Mouse (Mus musculus) stomach, postnatal 0 days (tissue): ENCODE measurements around the gene Ulk4. TPM values are rescaled to one million over a fixed set of nuclear protein-coding genes. Genes with fewer than 3 reads are reported as not detected.

Experiments
- ATAC-seq: fragments of 200-750 bp; cut with Nextera tagmentation; 2 replicates; pipeline ENCODE4 v1.8.0; 2017; ENCODE audit not compliant: low FRiP score, low TSS enrichment
- DNase-seq: peaks from one replicate; pipeline ENCODE4 v3.0.0-alpha.2; 2016; ENCODE audit warnings: low spot score
- H3K27ac ChIP-seq: fragments of 300-500 bp; sonication (generic); replicated peaks from 2 replicates; pipeline ENCODE4 v1.5.1; 2014; ENCODE audit warnings: mild to moderate bottlenecking, control low read depth
- H3K27me3 ChIP-seq: fragments of 300-500 bp; sonication (generic); 2 replicates; pipeline ENCODE4 v1.6.1; 2014; ENCODE audit warnings: low read length; ENCODE audit not compliant: control insufficient read depth, insufficient read depth
- H3K36me3 ChIP-seq: fragments of 300-500 bp; sonication (generic); 2 replicates; pipeline ENCODE4 v1.6.1; 2014; ENCODE audit warnings: low read length, mixed read lengths; ENCODE audit not compliant: control insufficient read depth, insufficient read depth
- H3K4me1 ChIP-seq: fragments of 300-500 bp; sonication (generic); replicated peaks from 2 replicates; pipeline ENCODE4 v1.6.1; 2014; ENCODE audit warnings: antibody characterized with exemption; ENCODE audit not compliant: control insufficient read depth, insufficient read depth
- H3K4me2 ChIP-seq: fragments of 300-500 bp; sonication (generic); replicated peaks from 2 replicates; pipeline ENCODE4 v1.6.1; 2014; ENCODE audit warnings: low read depth, mild to moderate bottlenecking, control low read depth, moderate library complexity
- H3K4me3 ChIP-seq: fragments of 300-500 bp; sonication (generic); 2 replicates; pipeline ENCODE4 v1.5.1; 2014; ENCODE audit warnings: low read depth, low read length, control low read depth
- H3K9ac ChIP-seq: fragments of 300-500 bp; sonication (generic); 2 replicates; pipeline ENCODE4 v1.6.1; 2014; ENCODE audit warnings: mild to moderate bottlenecking, low read length, control low read depth, mixed read lengths
- H3K9me3 ChIP-seq: fragments of 300-500 bp; sonication (generic); 2 replicates; pipeline ENCODE4 v1.6.1; 2016; ENCODE audit warnings: low read length; ENCODE audit not compliant: control insufficient read depth
- CTCF ChIP-seq: IDR thresholded peaks from 2 replicates; pipeline ENCODE4 v1.5.1; 2016; ENCODE audit warnings: antibody characterized with exemption, low read depth, mild to moderate bottlenecking, moderate library complexity
- EP300 ChIP-seq: optimal IDR thresholded peaks from 2 replicates; pipeline ENCODE3; 2016; ENCODE audit warnings: antibody characterized with exemption
- WGBS: fragments of 180-500 bp; shearing (Covaris S2); extraction: QIAGEN DNeasy Blood & Tissue Kit; methylation state at CpG from one replicate; pipeline ENCODE4 v1.1.7; 2014; 5-methylcytosine and 5-hydroxymethylcytosine counted together
- polyA plus RNA-seq: library from polyadenylated mRNA; unstranded; fragments of >200 nt; fragmentation: Nextera tagmentation; extraction: Ambion mirVana; gene quantifications from 2 replicates; pipeline ENCODE4 v1.2.1, GENCODE M21; 2015

Gene Ulk4
- polyA plus RNA-seq, 1 experiment from 2014 or later: 73.3 TPM

- 54% methylated on average over 6 of the region's 6 CpGs for WGBS
- ATAC-seq (no peak), DNase-seq (no peak)
- Histone ChIP-seq H3K4me2 (no peak overlapping the region), H3K4me1 (peaks cover 10% of the 10 kb centered on the region), H3K4me3 (no peak overlapping the region), H3K27ac (no peak overlapping the region), H3K36me3 (peaks cover 2% of the 10 kb centered on the region; the same call in 1 of the 2 replicates), H3K27me3 (no peaks in the 10 kb centered on the region), H3K9ac (no peak overlapping the region), H3K9me3 (no peaks in the 10 kb centered on the region)
- TF ChIP-seq CTCF: no peak
- TF ChIP-seq EP300: no peak
Measured at GRCm38 (mm10) chr9:121303086-121303485, 26.1 kb upstream of the Ulk4 start.

DNA sequence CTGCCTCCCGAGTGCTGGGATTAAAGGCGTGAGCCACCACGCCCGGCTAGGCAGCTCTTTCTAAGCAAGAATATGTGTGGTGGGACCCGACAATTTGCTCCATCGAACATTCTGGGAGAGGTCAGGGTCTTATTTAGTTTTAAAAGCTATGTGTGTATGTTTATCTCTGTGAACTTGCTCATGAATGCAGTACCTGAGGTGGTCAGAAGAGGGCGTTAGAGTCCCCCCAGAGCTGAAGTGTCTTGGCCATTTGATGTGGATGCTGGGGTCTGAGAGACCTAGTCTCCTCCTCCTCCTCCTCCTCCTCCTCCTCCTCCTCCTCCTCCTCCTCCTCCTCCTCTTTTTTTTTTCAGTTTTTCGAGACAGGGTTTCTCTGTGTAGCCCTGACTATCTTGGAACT, 25.5 kb upstream of the Ulk4 start:
- no peak overlapping the region for H3K4me3 ChIP-seq
- ATAC-seq: no peak
- H3K27me3 ChIP-seq: no peaks in the 10 kb centered on the region
- H3K4me1 ChIP-seq: peaks cover 10% of the 10 kb centered on the region
- H3K9me3 ChIP-seq: no peaks in the 10 kb centered on the region
- TF ChIP-seq EP300 (no peak), CTCF (peak; percentile 54)
- no peak overlapping the region for H3K27ac ChIP-seq
- no peak overlapping the region for H3K4me2 ChIP-seq
- DNase-seq: no peak
- H3K9ac ChIP-seq: no peak overlapping the region
- H3K36me3 ChIP-seq: peaks cover 2% of the 10 kb centered on the region; the same call in 1 of the 2 replicates
- WGBS: 81% methylated on average over 7 of the region's 8 CpGs

- no peak overlapping the region for H3K4me3 ChIP-seq
- WGBS: 81% methylated on average over 22 of the region's 22 CpGs
- H3K9me3 ChIP-seq: no peaks in the 10 kb centered on the region
- no peaks in the 10 kb centered on the region for H3K27me3 ChIP-seq
- no peak overlapping the region for H3K4me2 ChIP-seq
- TF ChIP-seq CTCF (peak; percentile 18; the same call in 1 of the 2 replicates), EP300 (no peak)
- H3K27ac ChIP-seq: no peak overlapping the region
- no peak for DNase-seq
- H3K36me3 ChIP-seq: peaks cover 2% of the 10 kb centered on the region; the same call in 1 of the 2 replicates
- no peak overlapping the region for H3K9ac ChIP-seq
- H3K4me1 ChIP-seq: peaks cover 13% of the 10 kb centered on the region
- no peak for ATAC-seq
Measured at GRCm38 (mm10) chr9:121301041-121301920, 24.3 kb upstream of the Ulk4 start.

DNA sequence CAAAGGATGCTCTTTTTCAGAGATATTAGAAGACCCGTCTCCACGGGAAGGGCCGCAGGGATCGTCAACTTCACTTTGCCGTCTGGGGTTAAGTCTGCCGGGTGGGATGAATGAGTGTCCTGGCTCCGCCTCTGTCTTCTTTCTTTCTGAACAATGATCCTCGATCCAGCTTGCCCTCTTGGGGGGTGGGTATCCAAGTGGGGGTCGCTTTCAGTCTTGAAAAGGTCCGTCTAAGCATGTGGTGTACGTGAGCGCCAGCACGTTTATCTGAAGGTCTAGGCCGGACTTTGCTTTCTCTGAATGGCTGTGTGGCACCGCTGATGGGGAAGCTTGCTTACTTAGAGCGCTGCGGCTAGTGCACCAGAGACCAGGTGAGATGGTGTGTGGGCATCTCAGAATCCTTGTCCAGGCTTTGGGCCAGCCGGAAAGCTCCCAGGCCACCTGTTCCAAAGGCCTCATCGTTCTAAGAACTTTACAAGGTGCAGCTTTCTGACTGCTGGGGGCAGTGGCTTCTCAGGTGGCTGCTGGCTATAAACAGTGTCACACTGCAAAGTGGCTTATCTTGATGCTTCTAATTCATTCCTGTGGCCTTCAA, 23.1 kb upstream of the Ulk4 start:
- H3K36me3 ChIP-seq: peaks cover 2% of the 10 kb centered on the region; the same call in 1 of the 2 replicates
- H3K9me3 ChIP-seq: no peaks in the 10 kb centered on the region
- 64% methylated on average over 19 of the region's 19 CpGs for WGBS
- no peak for TF ChIP-seq CTCF
- TF ChIP-seq EP300: no peak
- H3K9ac ChIP-seq: 0 out of 2 replicates have a peak overlapping the region, but pooled peaks have one; percentile 14
- peaks cover 13% of the 10 kb centered on the region for H3K4me1 ChIP-seq
- no peak for ATAC-seq
- no peak overlapping the region for H3K4me3 ChIP-seq
- DNase-seq: no peak
- H3K4me2 ChIP-seq: peak overlapping the region; percentile 29
- no peaks in the 10 kb centered on the region for H3K27me3 ChIP-seq
- H3K27ac ChIP-seq: no peak overlapping the region

GRCm38 (mm10) chr9:121299223-121299755, 22.3 kb upstream of the Ulk4 start:
- Histone ChIP-seq H3K9ac (no peak overlapping the region), H3K9me3 (no peaks in the 10 kb centered on the region), H3K4me2 (peak overlapping the region; percentile 29; the same call in 1 of the 2 replicates), H3K27me3 (no peaks in the 10 kb centered on the region), H3K4me3 (no peak overlapping the region), H3K36me3 (peaks cover 2% of the 10 kb centered on the region; the same call in 1 of the 2 replicates), H3K27ac (no peak overlapping the region), H3K4me1 (peaks cover 13% of the 10 kb centered on the region)
- TF ChIP-seq EP300: no peak
- TF ChIP-seq CTCF: no peak
- ATAC-seq (peak; percentile 13; the same call in 1 of the 2 replicates), DNase-seq (peak; percentile 35)
- 67% methylated on average over 9 of the region's 9 CpGs for WGBS
